Mouse (Mus musculus): ENCODE data around the gene Krt17.

GRCm38 (mm10) chr11:100208542-100208941, 52.3 kb downstream of the Krt17 start:
- TF ChIP-seq CTCF (IDR thresholded peaks at IDR 0.05; ENCODE audit: low read depth, low read length) (no peak), POLR2A (IDR thresholded peaks at IDR 0.05; ENCODE audit: insufficient read depth, low read length) (no peak)

All from ES-Bruce4 (cell line).